Mouse (Mus musculus) lung, postnatal 0 days (tissue): ENCODE measurements around the gene Kcnc2. TPM values are rescaled to one million over a fixed set of nuclear protein-coding genes. Genes with fewer than 3 reads are reported as not detected.

Source experiments
- ATAC-seq: fragments of 200-750 bp; cut with Nextera tagmentation; 2 replicates; pipeline ENCODE4 v1.8.0; 2017; ENCODE audit warnings: moderate library complexity
- DNase-seq: peaks from one replicate; pipeline ENCODE4 v3.0.0-alpha.2; 2016; ENCODE audit warnings: low spot score
- H3K27ac ChIP-seq: fragments of 300-500 bp; sonication (generic); 2 replicates; pipeline ENCODE4 v1.5.1; 2014; ENCODE audit warnings: antibody characterized with exemption, mild to moderate bottlenecking, low read length, mixed read lengths
- H3K27me3 ChIP-seq: fragments of 300-500 bp; sonication (generic); replicated peaks from 2 replicates; pipeline ENCODE4 v1.6.1; 2014; ENCODE audit warnings: low read length, mixed read lengths; ENCODE audit not compliant: insufficient read depth
- H3K36me3 ChIP-seq: fragments of 300-500 bp; sonication (generic); 2 replicates; pipeline ENCODE4 v1.6.1; 2014; ENCODE audit warnings: low read length, mixed read lengths; ENCODE audit not compliant: insufficient read depth
- H3K4me1 ChIP-seq: fragments of 300-500 bp; sonication (generic); 2 replicates; pipeline ENCODE4 v1.6.1; 2014; ENCODE audit warnings: antibody characterized with exemption, low read depth, low read length, mixed read lengths; ENCODE audit not compliant: insufficient read depth
- H3K4me2 ChIP-seq: fragments of 300-500 bp; sonication (generic); replicated peaks from 2 replicates; pipeline ENCODE4 v1.6.1; 2014; ENCODE audit warnings: low read depth, mild to moderate bottlenecking, low read length, moderate library complexity, mixed read lengths
- H3K4me3 ChIP-seq: fragments of 300-500 bp; sonication (generic); 2 replicates; pipeline ENCODE4 v1.5.1; 2014; ENCODE audit warnings: low read depth, low read length
- H3K9ac ChIP-seq: fragments of 300-500 bp; sonication (generic); replicated peaks from 2 replicates; pipeline ENCODE4 v1.6.1; 2014; ENCODE audit warnings: low read depth, mild to moderate bottlenecking
- H3K9me3 ChIP-seq: fragments of 300-500 bp; sonication (generic); 2 replicates; pipeline ENCODE4 v1.6.1; 2016; ENCODE audit warnings: low read length, mixed read lengths
- CTCF ChIP-seq: IDR thresholded peaks from 2 replicates; pipeline ENCODE4 v1.5.1; 2016; ENCODE audit warnings: antibody characterized with exemption, mild to moderate bottlenecking
- EP300 ChIP-seq: IDR thresholded peaks from 2 replicates; pipeline ENCODE4 v1.6.1; 2016; ENCODE audit warnings: antibody characterized with exemption, mild to moderate bottlenecking, control low read depth
- WGBS: fragments of 180-500 bp; shearing (Covaris S2); extraction: QIAGEN DNeasy Blood & Tissue Kit; methylation state at CpG from one replicate; pipeline ENCODE4 v1.1.7; 2014; 5-methylcytosine and 5-hydroxymethylcytosine counted together
- polyA plus RNA-seq: library from polyadenylated mRNA; unstranded; fragments of >200 nt; fragmentation: Nextera tagmentation; extraction: Ambion mirVana; gene quantifications from 2 replicates; pipeline ENCODE4 v1.2.1, GENCODE M21; 2015

Gene Kcnc2
- polyA plus RNA-seq, 1 experiment from 2014 or later: 0.45 TPM

GRCm38 (mm10) chr10:112481461-112481860, 210.5 kb downstream of the Kcnc2 start:
- Histone ChIP-seq H3K4me2 (no peak overlapping the region), H3K9me3 (no peaks in the 10 kb centered on the region), H3K4me3 (no peak overlapping the region), H3K27ac (no peak overlapping the region), H3K4me1 (no peaks in the 10 kb centered on the region), H3K27me3 (no peaks in the 10 kb centered on the region), H3K36me3 (no peaks in the 10 kb centered on the region), H3K9ac (no peak overlapping the region)
- TF ChIP-seq EP300: no peak
- no peak for TF ChIP-seq CTCF
- no peak for ATAC-seq
- DNase-seq: no peak
- WGBS: 83% methylated on average over 2 of the region's 2 CpGs

- ATAC-seq (no peak), DNase-seq (no peak)
- TF ChIP-seq EP300 (no peak), CTCF (no peak)
- no peak overlapping the region for H3K4me3 ChIP-seq
- no peak overlapping the region for H3K27ac ChIP-seq
- no peak overlapping the region for H3K4me2 ChIP-seq
- no peaks in the 10 kb centered on the region for H3K36me3 ChIP-seq
- no peak overlapping the region for H3K9ac ChIP-seq
- 63% methylated on average over 9 of the region's 9 CpGs for WGBS
- H3K9me3 ChIP-seq: no peaks in the 10 kb centered on the region
- H3K27me3 ChIP-seq: no peaks in the 10 kb centered on the region
- no peaks in the 10 kb centered on the region for H3K4me1 ChIP-seq
Observed at GRCm38 (mm10) chr10:112481921-112482607, 211.1 kb downstream of the Kcnc2 start.

DNA sequence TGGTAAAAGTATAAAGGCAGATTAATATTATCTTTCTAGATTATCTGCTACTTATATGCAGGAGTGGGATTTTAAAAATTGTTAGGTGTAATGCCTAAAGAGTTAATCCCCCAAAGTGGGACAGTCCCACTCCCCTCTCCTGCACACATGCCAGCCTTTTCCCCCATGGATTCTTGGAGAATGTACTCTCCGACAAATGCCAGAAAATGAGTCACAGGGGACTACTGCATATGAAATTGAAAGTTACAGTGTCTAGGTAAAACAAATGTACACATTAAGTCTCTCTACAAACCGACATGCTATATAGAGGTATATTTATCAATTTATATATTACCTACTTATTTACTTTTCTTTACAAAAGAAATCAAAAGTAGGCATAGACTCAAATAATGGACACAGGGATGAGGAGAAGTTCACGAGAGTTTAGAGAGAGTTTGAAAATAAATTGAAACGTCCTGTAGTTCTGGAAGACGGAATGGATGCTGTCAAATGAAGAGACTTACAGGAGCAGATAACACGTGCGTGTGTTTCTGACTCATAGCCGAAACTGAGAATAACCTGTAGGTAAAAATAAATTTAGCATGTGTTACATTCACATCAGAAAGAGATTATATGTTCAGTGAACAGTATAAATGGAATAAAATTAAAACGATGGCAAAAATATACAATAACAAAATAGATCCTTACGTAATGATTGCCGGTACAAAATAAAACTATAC, 213.6 kb downstream of the Kcnc2 start:
- TF ChIP-seq CTCF (no peak), EP300 (no peak)
- ATAC-seq: no peak
- no peaks in the 10 kb centered on the region for H3K36me3 ChIP-seq
- WGBS: 73% methylated on average over 11 of the region's 11 CpGs
- no peaks in the 10 kb centered on the region for H3K9me3 ChIP-seq
- no peak for DNase-seq
- H3K27ac ChIP-seq: no peak overlapping the region
- H3K27me3 ChIP-seq: no peaks in the 10 kb centered on the region
- H3K4me2 ChIP-seq: no peak overlapping the region
- no peak overlapping the region for H3K9ac ChIP-seq
- no peak overlapping the region for H3K4me3 ChIP-seq
- H3K4me1 ChIP-seq: no peaks in the 10 kb centered on the region

DNA sequence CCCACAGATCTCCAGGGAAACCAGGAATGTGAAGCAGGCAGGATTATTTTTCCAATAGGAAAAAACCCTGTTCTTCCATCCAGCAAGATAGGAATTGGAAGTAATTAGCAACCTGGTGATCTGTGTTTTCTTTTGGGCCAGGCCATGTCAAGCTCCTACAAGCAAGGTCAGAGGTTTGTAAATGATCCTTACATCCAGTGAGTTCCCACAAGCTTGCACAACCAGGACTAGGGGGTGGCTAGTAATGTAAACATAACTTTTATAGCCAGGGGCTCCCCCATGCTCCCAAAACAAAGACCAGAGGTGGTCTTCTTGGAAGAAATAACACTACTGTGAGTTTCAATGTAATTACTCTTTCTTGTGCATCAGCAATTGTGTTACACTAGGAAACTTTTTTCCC, 214.9 kb downstream of the Kcnc2 start:
- Histone ChIP-seq H3K36me3 (no peaks in the 10 kb centered on the region), H3K9ac (no peak overlapping the region), H3K27me3 (no peaks in the 10 kb centered on the region), H3K9me3 (no peaks in the 10 kb centered on the region), H3K4me3 (no peak overlapping the region), H3K4me2 (no peak overlapping the region), H3K27ac (no peak overlapping the region), H3K4me1 (no peaks in the 10 kb centered on the region)
- DNase-seq (no peak), ATAC-seq (no peak)
- TF ChIP-seq CTCF (no peak), EP300 (no peak)

- 69% methylated on average over 4 of the region's 4 CpGs for WGBS
- H3K36me3 ChIP-seq: no peaks in the 10 kb centered on the region
- DNase-seq (no peak), ATAC-seq (no peak)
- no peaks in the 10 kb centered on the region for H3K4me1 ChIP-seq
- no peak overlapping the region for H3K27ac ChIP-seq
- no peaks in the 10 kb centered on the region for H3K9me3 ChIP-seq
- H3K27me3 ChIP-seq: no peaks in the 10 kb centered on the region
- H3K4me2 ChIP-seq: no peak overlapping the region
- no peak for TF ChIP-seq CTCF
- TF ChIP-seq EP300: no peak
- no peak overlapping the region for H3K4me3 ChIP-seq
- no peak overlapping the region for H3K9ac ChIP-seq
Observed at GRCm38 (mm10) chr10:112488751-112489150, 217.8 kb downstream of the Kcnc2 start.

Other genes with a start within 250 kb of the Kcnc2 start
- not detected in 2 replicates for gene Glipr1l1, start 210.9 kb upstream of the Kcnc2 start, polyA plus RNA-seq
- not detected in 2 replicates for gene Glipr1l2, start 187.8 kb upstream of the Kcnc2 start, polyA plus RNA-seq
- gene Glipr1l3, start 110.8 kb upstream of the Kcnc2 start, polyA plus RNA-seq: 0.15 and 0.23 TPM in 2 replicates
- gene Caps2, start 107.5 kb upstream of the Kcnc2 start, polyA plus RNA-seq: 1.4 and 2.0 TPM in 2 replicates